Mouse (Mus musculus): ENCODE measurements around the gene Aim2. TPM values are rescaled to one million over a fixed set of nuclear protein-coding genes. Genes with fewer than 3 reads are reported as not detected.
"Not testable (repeated sequence)": the region's sequence is repeated elsewhere in the genome, so short reads cannot be mapped to it uniquely, and the experiment has no call there.

Gene Aim2
- polyA plus RNA-seq, 1 experiment, result 10.4 TPM

DNA sequence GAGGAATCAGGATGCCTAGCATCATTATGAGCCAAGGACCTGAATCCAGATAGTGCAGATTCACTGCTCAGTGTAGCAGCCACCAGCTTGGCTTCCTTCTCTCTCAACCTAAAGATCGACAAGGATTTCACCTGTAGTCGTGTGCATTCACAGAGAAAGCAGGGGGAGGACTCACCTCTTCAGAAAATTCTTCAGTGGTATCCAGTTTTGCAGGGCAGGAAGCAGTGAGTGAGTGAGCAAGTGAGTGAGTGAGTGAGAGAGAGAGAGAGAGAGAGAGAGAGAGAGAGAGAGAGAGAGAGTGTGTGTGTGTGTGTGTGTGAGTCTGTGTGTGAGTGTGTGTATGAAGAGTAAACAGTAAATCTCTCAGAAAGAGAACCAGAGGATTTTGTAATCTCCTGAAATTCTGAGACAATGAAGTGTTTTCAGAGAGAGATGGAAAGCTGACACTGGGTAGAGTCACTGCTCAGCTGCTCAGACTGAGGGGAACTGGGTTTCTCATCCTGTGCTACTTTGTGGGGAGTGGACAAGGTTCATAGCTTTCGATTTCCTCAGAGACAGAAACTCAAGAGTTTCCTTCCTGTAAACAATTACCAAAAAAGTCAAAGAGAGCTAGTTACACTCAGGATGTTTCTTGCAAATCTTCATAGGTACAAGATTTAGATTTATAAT, 140.3 kb downstream of the Aim2 start, which contains the start of gene Ifi206:
Ifi206 (minus strand) TSS at position 230 of the 669 bp plus-strand sequence.
- peak; percentile 29 to 58 for DNase-seq (ENCODE audit: low read depth in 1 of 2, low spot score in 2 of 2)
- not testable (repeated sequence) for H3K27me3 ChIP-seq (ENCODE audit: control insufficient read depth, insufficient read depth, low read length); H3K4me1 ChIP-seq (ENCODE audit: control insufficient read depth, insufficient read depth, insufficient read length); H3K36me3 ChIP-seq (ENCODE audit: control insufficient read depth, insufficient read depth, low read length)
- H3K27ac ChIP-seq (ENCODE audit: insufficient read depth, low read length), result peak within 1 kb of the TSS; percentile 88
- peak; percentile 18; the same call in 1 of the 2 replicates for TF ChIP-seq POLR2A (IDR thresholded peaks at IDR 0.05; ENCODE audit: low read depth, low read length)
- 4% methylated on average over 3 of the region's 3 CpGs for WGBS
- H3K4me3 ChIP-seq (ENCODE audit: extremely low read depth, insufficient read depth, insufficient read length), result peak within 1 kb of the TSS; percentile 53

DNA sequence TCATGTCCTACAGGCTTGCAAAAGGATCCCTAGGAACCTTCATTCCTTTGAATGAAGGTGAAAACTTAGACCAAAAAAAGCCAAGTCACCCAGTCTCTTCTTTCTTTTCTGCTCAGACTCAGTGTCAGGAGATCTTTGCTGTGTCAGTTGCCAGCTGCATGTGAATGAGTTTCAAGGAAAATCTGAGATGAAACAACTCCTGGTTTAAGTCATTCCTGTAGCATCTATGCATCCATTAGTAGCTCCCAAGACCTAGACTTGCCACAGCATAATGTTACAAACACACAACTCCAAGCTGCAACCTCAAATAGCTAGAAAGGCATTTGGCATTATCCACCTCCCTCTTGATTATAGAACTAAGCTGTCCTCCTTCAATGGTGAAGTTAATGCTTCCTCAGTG, 140.8 kb downstream of the Aim2 start:
- H3K4me1 ChIP-seq (ENCODE audit: control insufficient read depth, insufficient read depth, insufficient read length); DNase-seq (ENCODE audit: low read depth in 1 of 2, low spot score in 2 of 2); H3K36me3 ChIP-seq (ENCODE audit: control insufficient read depth, insufficient read depth, low read length); H3K27me3 ChIP-seq (ENCODE audit: control insufficient read depth, insufficient read depth, low read length); H3K4me3 ChIP-seq (ENCODE audit: extremely low read depth, insufficient read depth, insufficient read length): not testable (repeated sequence)
- peak overlapping the region; percentile 66; the same call in 1 of the 2 replicates for H3K27ac ChIP-seq (ENCODE audit: insufficient read depth, low read length)

DNA sequence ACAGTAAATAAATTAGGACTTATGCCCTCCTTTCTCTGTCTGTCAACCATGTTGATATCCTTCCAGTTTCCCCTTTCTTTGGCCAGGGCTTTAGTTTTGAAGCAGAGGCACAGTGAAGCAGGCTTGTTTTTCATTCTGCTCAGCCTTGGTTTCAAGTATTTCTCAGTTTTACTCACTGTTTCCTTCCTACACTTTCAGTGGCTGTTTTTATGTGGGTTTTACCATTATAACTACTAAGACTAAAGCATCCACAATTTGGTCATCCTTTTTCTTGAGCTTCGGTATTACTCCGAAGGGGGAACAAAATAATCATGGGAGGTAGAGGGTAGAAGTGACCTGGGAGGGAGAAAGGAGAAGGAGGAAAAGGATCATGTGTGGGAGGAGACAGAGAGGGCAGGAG, 159.9 kb downstream of the Aim2 start:
- 63% methylated on average over 2 of the region's 2 CpGs for WGBS
- not testable (repeated sequence) for H3K36me3 ChIP-seq (ENCODE audit: control insufficient read depth, insufficient read depth, low read length); H3K4me1 ChIP-seq (ENCODE audit: control insufficient read depth, insufficient read depth, insufficient read length); H3K27me3 ChIP-seq (ENCODE audit: control insufficient read depth, insufficient read depth, low read length); H3K4me3 ChIP-seq (ENCODE audit: extremely low read depth, insufficient read depth, insufficient read length); H3K27ac ChIP-seq (ENCODE audit: insufficient read depth, low read length); DNase-seq (ENCODE audit: low read depth in 1 of 2, low spot score in 2 of 2)

Other genes with a start within 250 kb of the Aim2 start
- gene Olfr1408, start 213.5 kb upstream of the Aim2 start, polyA plus RNA-seq (2012; rRNA removed), result not detected in 2 replicates
- gene Olfr1406, start 160.2 kb upstream of the Aim2 start, polyA plus RNA-seq (2012; rRNA removed), result not detected in 2 replicates
- not detected in 2 replicates for gene Olfr218, start 153.1 kb upstream of the Aim2 start, polyA plus RNA-seq (2012; rRNA removed)
- not detected in 2 replicates for gene Olfr1404, start 138.5 kb upstream of the Aim2 start, polyA plus RNA-seq (2012; rRNA removed)
- 0.16 TPM in 1 of 2 replicates, not detected in the other for gene Fcer1a, start 123.7 kb upstream of the Aim2 start, polyA plus RNA-seq (2012; rRNA removed)
- gene Olfr418, start 84.9 kb upstream of the Aim2 start, polyA plus RNA-seq (2012; rRNA removed), result not detected in 2 replicates
- gene Mptx2, start 73.1 kb upstream of the Aim2 start, polyA plus RNA-seq (2012; rRNA removed), result not detected in 2 replicates
- 13.0 and 13.2 TPM in 2 replicates for gene Ackr1, start 17.1 kb upstream of the Aim2 start, polyA plus RNA-seq (2012; rRNA removed)
- gene Cadm3, start 16.8 kb downstream of the Aim2 start, polyA plus RNA-seq (2012; rRNA removed), result 5.1 and 9.6 TPM in 2 replicates
- 15.2 and 26.7 TPM in 2 replicates for gene Ifi206, start 140.2 kb downstream of the Aim2 start, polyA plus RNA-seq (2012; rRNA removed)
- gene Ifi214, start 185.1 kb downstream of the Aim2 start, polyA plus RNA-seq (2012; rRNA removed), result 1.0 and 2.1 TPM in 2 replicates
- gene Ifi213, start 248.4 kb downstream of the Aim2 start, polyA plus RNA-seq (2012; rRNA removed), result 9.0 and 18.9 TPM in 2 replicates

Measured in spleen, adult 2 months (tissue).